Mouse (Mus musculus) cerebellum, postnatal 4 days (tissue): ENCODE results near the gene Helb.

Experiments
- DNase-seq, 2 experiments: peaks; one replicate each; pipeline ENCODE4 v3.0.0; 2022; ENCODE audit warnings: low spot score in 2 of 2, mixed read lengths in 1 of 2

Gene Helb

DNA sequence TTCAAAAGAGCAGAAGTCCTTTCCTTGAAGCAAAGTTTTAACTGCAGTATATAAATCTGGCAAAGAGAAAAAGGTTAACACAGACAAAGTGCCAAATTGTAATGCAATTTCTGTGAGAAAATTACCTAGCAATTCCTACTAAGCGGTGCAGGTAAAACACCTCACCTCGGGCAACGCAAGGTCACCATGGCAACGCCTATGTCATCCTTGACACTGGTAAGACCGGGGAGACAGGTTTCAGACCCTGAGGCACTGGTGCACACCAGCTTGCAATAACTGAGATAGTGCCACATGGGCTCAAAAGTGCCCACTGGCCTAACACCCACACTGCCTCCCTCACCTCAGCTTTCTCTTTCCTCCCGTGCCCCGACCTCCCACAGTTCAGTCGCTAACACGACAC is 17.7 kb downstream of the Helb start:
- DNase-seq = no peak

DNA sequence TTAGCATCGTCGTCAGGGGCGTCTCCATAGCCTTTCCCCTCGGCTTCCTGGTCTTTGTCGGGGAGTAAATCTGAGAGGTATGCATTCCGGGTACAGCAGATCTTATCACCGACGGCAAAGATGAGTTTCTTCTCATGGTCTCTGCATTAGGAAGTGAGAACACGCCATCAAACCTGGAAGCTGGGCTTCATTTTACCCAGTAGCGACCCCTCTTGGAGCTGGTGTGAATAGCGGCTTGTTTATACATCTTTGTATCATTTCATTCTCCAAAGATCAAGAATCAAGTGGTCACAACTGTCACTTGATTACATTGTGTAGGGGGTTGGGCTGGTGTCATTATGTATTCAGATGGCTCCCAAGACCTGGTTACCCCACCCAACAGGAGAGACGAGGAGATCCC is 20.2 kb downstream of the Helb start:
- DNase-seq = no peak

DNA sequence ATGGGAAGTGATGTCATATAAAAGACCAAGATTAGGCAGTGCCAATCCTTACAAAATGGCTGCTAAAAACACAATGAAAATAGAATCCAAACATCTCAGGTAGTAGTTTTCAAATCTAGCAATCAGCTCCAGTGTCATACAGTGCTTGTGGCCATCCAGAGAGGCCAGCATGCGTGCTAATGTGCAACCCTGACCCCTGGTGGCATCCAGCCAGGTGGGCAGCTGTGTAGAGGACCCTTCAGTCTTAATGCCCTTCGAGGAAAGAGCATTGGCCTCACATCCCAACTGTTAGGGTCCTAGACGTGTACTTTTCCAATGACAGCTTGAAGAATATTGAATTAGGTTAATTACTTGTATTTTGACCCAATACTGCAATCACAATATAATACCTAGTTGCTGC is 34.9 kb downstream of the Helb start:
- no peak for DNase-seq

DNA sequence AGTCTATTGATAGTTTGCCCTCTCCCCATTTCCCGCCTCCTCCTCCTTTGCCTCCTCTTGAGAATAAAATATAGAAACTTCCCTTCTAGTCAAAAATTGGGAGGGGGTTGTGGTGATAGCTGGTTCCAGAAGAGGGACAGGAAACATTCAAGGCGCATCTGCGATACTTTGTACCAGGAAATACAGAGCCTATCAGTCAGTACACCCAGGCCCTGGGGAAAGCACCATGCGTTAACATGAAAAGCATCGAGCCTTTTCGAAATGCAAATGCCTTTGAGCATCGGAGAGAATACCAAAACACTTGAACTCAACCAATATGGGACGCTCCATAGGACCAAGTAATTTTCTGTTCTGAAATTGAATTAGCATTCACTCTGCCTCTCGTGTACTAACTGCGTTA is 46.5 kb downstream of the Helb start:
- DNase-seq = no peak

DNA sequence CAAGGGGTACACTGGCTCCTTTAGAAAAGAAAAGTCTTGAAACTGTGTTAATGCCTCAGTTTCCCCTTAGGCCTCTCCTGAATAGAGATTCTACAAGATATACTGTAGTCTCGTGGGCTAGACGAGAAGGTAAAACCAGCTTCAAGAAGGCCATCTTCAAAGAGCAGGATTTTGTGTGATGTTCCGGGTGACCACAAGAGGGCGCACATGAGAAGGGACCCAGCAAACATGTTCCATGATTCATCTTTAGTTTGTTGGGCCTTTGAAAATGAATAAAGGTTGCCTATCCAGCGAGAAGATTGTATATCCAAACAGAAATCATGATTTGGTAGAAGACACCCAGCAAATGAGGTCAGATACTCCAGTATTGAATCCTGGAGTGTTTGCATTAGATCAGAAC is 48.4 kb downstream of the Helb start:
- DNase-seq = peak in 1 of 2 experiments; percentile 58

DNA sequence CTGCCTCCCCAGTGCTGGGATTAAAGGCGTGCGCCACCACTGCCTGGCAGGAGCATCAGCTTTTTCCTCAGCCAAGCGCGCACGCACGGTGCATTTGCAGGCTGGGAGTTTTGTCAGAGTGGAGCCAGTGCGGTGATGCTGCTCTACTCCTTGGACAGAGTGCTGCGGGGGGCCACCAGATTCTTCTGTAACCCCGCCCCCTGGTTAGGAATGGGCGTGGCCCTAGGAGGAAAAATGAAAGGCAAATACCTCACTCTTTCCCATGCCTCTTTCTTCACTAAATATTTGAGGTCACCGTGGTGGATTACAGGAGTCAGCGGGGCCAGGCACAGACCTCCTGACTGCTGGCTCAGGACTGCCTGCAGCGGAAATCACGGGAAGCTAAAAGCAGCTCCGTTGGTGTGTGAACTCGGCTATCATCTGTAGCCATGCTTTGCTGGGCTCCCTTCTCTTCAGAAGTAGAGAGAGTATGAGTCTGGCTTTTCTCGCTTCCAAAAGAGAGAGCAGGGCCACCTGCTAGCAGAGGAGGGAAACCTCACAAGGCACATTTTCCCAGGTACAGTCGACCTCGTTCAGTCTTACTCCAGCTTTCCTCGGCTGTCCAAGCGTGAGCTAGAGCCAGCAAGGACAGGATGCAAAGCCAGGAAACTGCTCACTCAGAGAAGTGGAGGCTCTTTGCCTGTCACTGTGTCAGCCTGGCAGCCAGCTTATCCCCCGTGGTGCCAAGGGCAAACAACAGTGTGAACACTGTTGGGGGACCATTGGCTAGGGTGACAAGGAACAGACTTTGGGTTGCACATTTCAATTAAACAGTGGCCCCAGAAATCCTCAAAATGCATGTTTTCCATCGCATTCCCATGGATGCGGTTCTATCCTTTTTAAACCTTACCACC is 51.3 kb downstream of the Helb start:
- no peak for DNase-seq

DNA sequence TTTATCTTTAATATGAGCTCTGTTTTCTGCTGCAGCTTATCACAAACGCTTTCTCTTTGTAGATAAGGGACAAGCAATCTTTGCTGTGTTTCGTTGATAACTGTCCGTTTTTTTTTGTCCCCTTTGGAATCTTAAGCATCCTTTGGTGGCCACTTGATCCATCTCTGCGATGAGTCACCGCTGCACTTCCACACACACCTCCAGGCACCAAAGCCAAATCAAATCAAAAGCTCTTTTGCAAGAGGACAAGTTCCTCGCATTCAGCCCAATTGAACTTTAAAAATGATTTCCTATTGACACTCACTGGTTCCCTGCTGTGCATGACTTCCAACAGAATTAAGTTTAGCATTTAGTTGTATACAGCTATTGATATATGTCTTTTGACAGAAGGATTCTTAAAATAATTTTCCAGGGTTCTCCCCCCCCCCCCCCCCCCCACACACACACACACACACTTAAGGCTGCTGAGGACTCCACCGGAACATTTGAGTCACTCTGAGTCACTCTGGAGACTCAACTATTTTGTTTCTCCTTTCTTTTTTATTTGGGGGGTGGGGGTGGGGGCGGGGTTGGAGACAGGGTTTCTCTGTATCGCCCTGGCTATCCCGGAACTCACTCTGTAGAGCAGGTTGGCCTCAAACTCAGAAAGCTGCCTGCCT is 52.1 kb downstream of the Helb start:
- DNase-seq = no peak

DNA sequence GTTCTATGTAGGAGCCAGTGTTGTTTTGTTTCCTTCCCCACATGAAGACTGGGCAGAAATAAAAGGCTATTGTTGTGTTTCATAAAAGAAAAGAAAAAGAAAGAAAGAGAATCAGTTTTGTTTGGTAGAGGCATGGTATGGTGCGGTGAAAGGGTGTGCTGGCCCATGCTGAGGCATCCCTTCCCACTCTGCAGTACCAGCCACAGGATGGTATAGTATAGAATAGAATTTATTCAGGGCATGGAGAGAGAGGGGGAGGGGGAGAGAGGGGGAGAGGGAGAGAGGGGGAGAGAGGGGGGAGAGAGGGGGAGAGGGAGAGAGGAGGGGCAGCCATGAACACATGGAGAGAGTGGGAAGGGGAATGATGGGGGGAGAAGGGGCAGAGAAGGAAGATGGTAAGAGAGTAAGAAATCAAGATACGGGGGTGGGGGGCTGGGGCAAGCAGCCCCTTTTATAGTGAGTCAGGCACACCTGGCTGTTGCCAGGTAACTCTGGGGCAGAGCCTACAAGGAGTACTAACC is 68.0 kb downstream of the Helb start:
- no peak for DNase-seq

DNA sequence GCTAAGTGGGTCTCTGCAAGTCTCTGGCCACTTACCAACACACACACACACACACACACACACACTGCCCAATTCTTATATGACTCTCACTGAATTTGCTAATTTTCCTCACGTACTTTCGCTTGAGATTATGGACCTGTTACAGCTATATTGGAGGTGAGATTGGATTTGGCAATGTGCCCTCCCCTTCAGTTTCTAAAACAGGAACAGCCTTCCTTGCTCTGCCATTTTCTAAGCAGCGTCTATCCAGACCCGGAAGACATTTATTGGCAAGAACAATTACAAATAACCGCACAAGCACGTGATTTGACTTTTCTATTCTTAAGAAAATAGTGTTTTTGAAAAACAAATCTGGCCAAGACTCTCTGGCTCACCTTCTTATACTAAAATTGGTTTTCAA is 68.5 kb downstream of the Helb start:
- no peak for DNase-seq

DNA sequence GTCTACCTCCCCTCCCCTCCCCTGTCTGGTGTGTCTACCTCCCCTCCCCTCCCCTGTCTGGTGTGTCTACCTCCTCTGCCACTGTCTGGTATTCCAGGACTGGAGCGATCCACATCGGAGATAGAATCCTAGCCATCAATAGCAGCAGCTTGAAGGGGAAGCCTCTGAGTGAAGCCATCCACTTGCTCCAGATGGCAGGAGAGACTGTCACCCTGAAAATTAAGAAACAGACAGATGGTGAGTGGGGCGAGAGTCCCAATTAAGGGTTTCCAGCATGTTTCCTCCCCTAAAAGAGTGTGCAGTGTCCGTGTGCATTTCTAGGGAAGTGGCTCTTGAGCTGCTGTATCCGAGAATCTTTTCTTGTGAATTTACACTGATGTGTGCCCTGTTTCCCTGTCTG is 74.6 kb downstream of the Helb start:
- DNase-seq = no peak

DNA sequence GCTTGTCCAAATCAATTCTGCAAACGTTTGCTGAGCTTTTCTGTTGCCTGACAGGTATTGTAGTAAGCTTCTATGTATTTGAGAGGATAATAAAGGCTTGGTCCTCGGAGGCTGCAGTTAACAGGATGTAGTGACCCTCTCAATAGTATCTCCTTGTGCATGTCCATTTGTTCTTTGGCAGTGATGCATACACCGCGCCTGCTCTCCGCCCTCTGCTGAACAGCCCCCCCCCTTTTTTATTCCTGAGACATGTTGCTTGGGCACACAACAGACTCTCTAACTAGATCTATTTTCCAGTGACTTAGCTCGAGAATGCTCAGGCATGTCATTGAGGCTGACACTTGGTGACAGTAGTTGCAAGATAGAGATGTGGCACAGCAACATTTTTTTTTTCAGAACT is 77.0 kb downstream of the Helb start:
- DNase-seq = no peak

DNA sequence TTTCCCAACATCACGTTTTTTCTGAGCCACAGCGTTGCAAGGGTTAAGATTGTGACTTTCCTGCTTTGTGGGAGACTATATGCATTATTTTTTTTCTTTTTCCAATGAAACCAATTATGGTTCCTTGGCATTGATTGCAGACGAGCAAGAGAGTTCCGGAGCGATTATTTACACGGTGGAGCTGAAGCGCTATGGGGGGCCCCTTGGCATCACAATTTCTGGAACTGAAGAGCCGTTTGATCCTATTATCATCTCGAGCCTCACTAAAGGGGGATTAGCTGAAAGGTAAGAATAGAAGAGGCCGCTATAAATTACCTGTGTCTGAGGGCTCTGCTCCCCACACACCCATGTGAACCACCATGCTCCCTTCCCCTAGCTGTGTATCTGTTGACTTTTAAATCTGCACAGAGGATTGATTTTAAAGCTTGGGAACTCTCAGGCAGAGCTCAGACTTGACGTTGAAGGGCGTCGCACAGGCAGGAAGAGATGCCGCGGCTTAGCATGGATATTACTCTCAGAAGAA is 77.5 kb downstream of the Helb start:
- DNase-seq = no peak

DNA sequence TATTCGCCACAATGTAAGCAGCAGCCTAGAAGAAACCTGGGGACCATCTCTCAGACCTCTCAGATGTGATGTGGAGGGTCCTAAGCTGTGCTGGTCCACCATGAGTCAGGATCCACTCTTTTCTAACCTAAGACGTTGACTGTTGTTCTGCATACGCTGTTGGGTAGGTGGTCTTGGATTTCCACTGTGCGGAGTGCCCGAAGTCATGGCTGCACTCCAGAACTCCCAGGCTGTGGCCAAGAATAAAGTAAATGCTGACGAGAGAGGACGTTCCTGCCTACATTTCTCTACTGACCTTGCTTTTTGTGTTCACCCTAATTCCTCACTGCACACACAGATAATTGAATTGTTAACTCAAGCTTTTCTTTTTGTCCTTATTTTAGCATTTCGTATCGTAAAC is 78.9 kb downstream of the Helb start:
- DNase-seq = no peak
